9 mouse cellular contexts compared by ENCODE assay signal in the genomic region with DNA sequence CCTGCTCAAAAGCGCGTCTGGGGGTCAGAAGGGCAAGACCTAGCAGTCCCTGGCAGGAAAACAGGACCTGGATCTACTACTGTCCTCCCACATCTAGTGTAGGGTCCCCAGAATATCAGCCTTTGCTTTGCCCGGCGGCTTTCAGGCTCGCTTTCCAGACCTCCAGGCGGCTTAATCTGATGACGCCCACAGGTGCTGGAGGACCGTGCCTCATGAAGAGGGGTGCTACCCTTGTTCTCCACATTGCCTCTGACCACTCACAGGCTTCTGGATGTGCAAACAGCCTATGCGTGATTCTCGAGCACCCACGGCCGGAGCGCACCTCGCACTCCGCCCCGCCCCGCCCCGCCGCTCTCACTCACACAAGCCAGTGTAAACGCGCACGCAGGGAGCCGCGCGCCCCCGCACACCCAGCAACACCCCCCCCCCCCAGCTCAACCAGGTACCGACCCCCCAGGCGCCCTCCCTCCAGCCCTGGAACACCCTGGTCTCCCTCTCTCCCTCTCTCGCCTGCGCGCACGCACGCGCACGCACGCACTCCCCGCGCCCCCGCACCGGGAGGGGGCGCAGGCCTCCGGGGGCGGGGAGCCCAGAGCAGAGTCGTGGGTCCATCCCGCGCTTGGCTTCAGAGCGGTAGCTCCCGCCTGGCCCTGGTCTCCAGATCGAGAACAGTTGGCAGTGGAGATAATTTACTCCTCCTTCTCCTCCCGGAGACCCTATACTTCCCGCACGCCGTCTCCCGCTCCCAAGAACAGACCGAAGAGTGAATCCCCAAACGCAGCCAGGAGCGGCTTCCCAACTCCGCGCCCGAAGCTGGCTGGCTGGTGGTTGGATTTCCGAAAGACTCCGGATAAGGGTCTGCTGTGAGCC. TPM values are rescaled to one million over a fixed set of nuclear protein-coding genes. Genes with fewer than 3 reads are reported as not detected.
DNase-seq lines count a peak whose midpoint lies in the region; ATAC-seq and TF ChIP-seq lines count a peak whose summit lies in the region.
"Had no signal": no experiment of that assay in that cellular context is flagged by ENCODE, and none has a peak within 500 bp of the region (broad histone marks: within the 10 kb centered on the region; RNA-seq: fewer than 3 reads in every experiment).

No protein-coding gene starts in this region.

- H3K4me2 ChIP-seq in liver, embryonic 11.5 days: peak overlapping the region; percentile 66
- peak overlapping the region; percentile 97 for H3K4me2 ChIP-seq in midbrain, postnatal 0 days (ENCODE audit: low read depth, low read length, poor library complexity, severe bottlenecking)

- peak overlapping the region; percentile 49 for H3K4me3 ChIP-seq in liver, embryonic 11.5 days (ENCODE audit: low read depth, low read length)
- H3K4me3 ChIP-seq in forebrain, embryonic 10.5 days: peak overlapping the region; percentile 73
- peak overlapping the region; percentile 78 for H3K4me3 ChIP-seq in midbrain, postnatal 0 days (ENCODE audit: low read depth, low read length)
- H3K4me3 ChIP-seq: megakaryocyte, embryonic 14.5 days had no signal

- peaks cover 52% of the 10 kb centered on the region for H3K27me3 ChIP-seq in liver, embryonic 11.5 days (replicated peaks; ENCODE audit: control insufficient read depth, insufficient read depth, low read length)
- H3K27me3 ChIP-seq in forebrain, embryonic 10.5 days (ENCODE audit: poor library complexity, severe bottlenecking): peaks cover 73% of the 10 kb centered on the region
- H3K27me3 ChIP-seq in midbrain, postnatal 0 days (ENCODE audit: insufficient read depth, low read length): no peaks in the 10 kb centered on the region; the same call in 1 of the 2 replicates

- no peak for ATAC-seq in liver, embryonic 11.5 days (replicated peaks; ENCODE audit: low FRiP score)
- peak; percentile 54 for ATAC-seq in midbrain, postnatal 0 days (ENCODE audit: low FRiP score)
- ATAC-seq in granulocyte monocyte progenitor cell, adult 5-6 weeks (replicated peaks; ENCODE audit: poor library complexity, severe bottlenecking): no peak

- peak; percentile 54 for TF ChIP-seq CTCF in midbrain, postnatal 0 days (IDR thresholded peaks at IDR 0.05)

- DNase-seq in liver, embryonic 11.5 days (ENCODE audit: low spot score): no peak
- no peak for DNase-seq in liver
- peak; percentile 42 for DNase-seq in forebrain, embryonic 10.5 days (ENCODE audit: extremely low spot score, low spot score)
- peak; percentile 28 to 41 for DNase-seq in layer of hippocampus, postnatal 25 days (ENCODE audit: extremely low spot score in 1 of 2, low spot score in 1 of 2)
- peak; percentile 51 for DNase-seq in midbrain, postnatal 0 days (ENCODE audit: low spot score)
- DNase-seq in cerebellum, adult 11-12 months: no peak
- no peak for DNase-seq in spleen, postnatal 10 days (ENCODE audit: low spot score in 2 of 2)

- H3K4me1 ChIP-seq in liver, embryonic 11.5 days (replicated peaks; ENCODE audit: control insufficient read depth, insufficient read depth, low read length): no peaks in the 10 kb centered on the region
- H3K4me1 ChIP-seq in forebrain, embryonic 10.5 days: peaks cover 59% of the 10 kb centered on the region
- H3K4me1 ChIP-seq in midbrain, postnatal 0 days (ENCODE audit: insufficient read depth, low read length): peaks cover 6% of the 10 kb centered on the region; the same call in 1 of the 2 replicates
- H3K4me1 ChIP-seq: megakaryocyte, embryonic 14.5 days had no signal

- WGBS in liver, embryonic 11.5 days: 5% methylated on average over 52 of the region's 62 CpGs
- under 1% methylated on average over 45 of the region's 62 CpGs for WGBS in forebrain, embryonic 10.5 days
- WGBS in midbrain, postnatal 0 days: 0% methylated on average over 43 of the region's 62 CpGs

- no peaks in the 10 kb centered on the region for H3K36me3 ChIP-seq in liver, embryonic 11.5 days (ENCODE audit: control insufficient read depth, insufficient read depth, low read length)
- H3K36me3 ChIP-seq in forebrain, embryonic 10.5 days (replicated peaks): no peaks in the 10 kb centered on the region
- no peaks in the 10 kb centered on the region for H3K36me3 ChIP-seq in midbrain, postnatal 0 days (ENCODE audit: insufficient read depth, low read length)

- no peaks in the 10 kb centered on the region; the same call in 1 of the 2 replicates for H3K9me3 ChIP-seq in liver, embryonic 11.5 days (ENCODE audit: control insufficient read depth, low read length)
- H3K9me3 ChIP-seq in forebrain, embryonic 10.5 days: peaks cover 7% of the 10 kb centered on the region; the same call in 1 of the 2 replicates
- no peaks in the 10 kb centered on the region for H3K9me3 ChIP-seq in midbrain, postnatal 0 days (ENCODE audit: low read length)

- no peak overlapping the region for H3K27ac ChIP-seq in liver, embryonic 11.5 days (ENCODE audit: low read depth, low read length)
- H3K27ac ChIP-seq in forebrain, embryonic 10.5 days: peak overlapping the region; percentile 74; the same call in 1 of the 2 replicates
- H3K27ac ChIP-seq in midbrain, postnatal 0 days (ENCODE audit: low read depth, low read length): peak overlapping the region; percentile 70; the same call in 1 of the 2 replicates

- H3K9ac ChIP-seq in liver, embryonic 11.5 days (ENCODE audit: low read depth, low read length): no peak overlapping the region
- H3K9ac ChIP-seq in midbrain, postnatal 0 days (replicated peaks; ENCODE audit: low read length, poor library complexity, severe bottlenecking): peak overlapping the region; percentile 77

RNA-seq across cellular contexts. Expression of gene Sorcs3, which starts 0.7 kb away (rescaled TPM):
- 0.34 and 0.48 TPM in 2 replicates for polyA plus RNA-seq in liver, embryonic 11.5 days (2014; fragmentation: Nextera tagmentation; extraction: Ambion mirVana)
- polyA plus RNA-seq in forebrain, embryonic 10.5 days (2016; fragmentation: Nextera tagmentation; extraction: Ambion mirVana): 0.32 and 0.71 TPM in 2 replicates
- 10 to 100 TPM; 32.5 to 35.2 TPM for total RNA-seq in layer of hippocampus, postnatal 25 days (2021)
- total RNA-seq in midbrain, postnatal 0 days (2014; rRNA removed): 25.3 and 33.2 TPM in 2 replicates
- 16.4 and 18.3 TPM in 2 replicates for polyA plus RNA-seq in midbrain, postnatal 0 days (2015; fragmentation: Nextera tagmentation; extraction: Ambion mirVana)
- not detected in 2 replicates for total RNA-seq in granulocyte monocyte progenitor cell, adult 5-6 weeks (2014; fragmentation: Nextera tagmentation)
- 0.21 and 0.22 TPM in 2 replicates for total RNA-seq in granulocyte monocyte progenitor cell, adult 5-6 weeks (2017)

Comparison
In these comparisons a context has a peak if more than half of its experiments do, and no peak if none do; other contexts are left out.
1. DNase-seq: peak in forebrain, embryonic 10.5 days (single experiment), layer of hippocampus, postnatal 25 days (2 of 2) and midbrain, postnatal 0 days (single experiment); none in liver, embryonic 11.5 days (single experiment), liver (single experiment), cerebellum, adult 11-12 months (single experiment) and spleen, postnatal 10 days (0 of 2).
2. RNA of gene Sorcs3, which starts 0.7 kb away (total RNA-seq): 32.5 to 35.2 TPM in layer of hippocampus, postnatal 25 days and 25.3 to 33.2 TPM in midbrain, postnatal 0 days; 0.21 to 0.22 TPM in granulocyte monocyte progenitor cell, adult 5-6 weeks; every median in the first group is over 10 times any median in the second.
3. Peak in every context shown above with its lines, with median percentiles within 50 percentile points of each other: H3K4me3 ChIP-seq.